Mouse (Mus musculus) erythroblast, embryonic 14.5 days (primary cell): ENCODE measurements at regions not wholly inside any gene's neighbourhood (a gene's known extent, or its start where the extent isn't known, plus 50 kb on each side); places are given as distances from the start of the nearest gene placed in this dataset.
"Not testable (repeated sequence)": the region's sequence is repeated elsewhere in the genome, so short reads cannot be mapped to it uniquely, and the experiment has no call there.

Source experiments
- H3K27me3 ChIP-seq: 2 replicates; pipeline ENCODE4 v1.6.1; 2012; ENCODE audit warnings: inconsistent platforms; ENCODE audit not compliant: control insufficient read depth
- H3K36me3 ChIP-seq: 2 replicates; pipeline ENCODE4 v1.6.1; 2012; ENCODE audit warnings: mild to moderate bottlenecking, inconsistent platforms; ENCODE audit not compliant: control insufficient read depth
- H3K4me1 ChIP-seq: 2 replicates; pipeline ENCODE4 v1.6.1; 2012; ENCODE audit warnings: inconsistent platforms; ENCODE audit not compliant: control insufficient read depth
- H3K4me3 ChIP-seq: replicated peaks from 2 replicates; pipeline ENCODE3; 2012; ENCODE audit warnings: moderate library complexity, mild to moderate bottlenecking, inconsistent platforms
- H3K9me3 ChIP-seq: 2 replicates; pipeline ENCODE4 v1.6.1; 2012; ENCODE audit warnings: low read length, inconsistent platforms, mixed read lengths; ENCODE audit not compliant: control insufficient read depth
- GATA1 ChIP-seq: IDR thresholded peaks from 2 replicates; pipeline ENCODE4 v1.6.1; 2012; ENCODE audit warnings: low read length, inconsistent platforms, mixed read lengths
- TAL1 ChIP-seq: IDR thresholded peaks from 3 replicates; pipeline ENCODE4 v1.6.1; 2012; ENCODE audit warnings: low read length, inconsistent platforms, mixed read lengths

GRCm38 (mm10) chr15:37083726-37084125 lies 76.2 kb upstream of the Zfp706 start:
- H3K27me3 ChIP-seq, result no peaks in the 10 kb centered on the region
- H3K36me3 ChIP-seq, result no peaks in the 10 kb centered on the region
- peaks cover 20% of the 10 kb centered on the region for H3K4me1 ChIP-seq
- no peak for TF ChIP-seq TAL1
- TF ChIP-seq GATA1, result no peak
- peaks cover 3% of the 10 kb centered on the region for H3K9me3 ChIP-seq
- H3K4me3 ChIP-seq, result no peak overlapping the region

- Histone ChIP-seq H3K36me3 (no peaks in the 10 kb centered on the region), H3K27me3 (no peaks in the 10 kb centered on the region), H3K4me3 (no peak overlapping the region), H3K4me1 (peaks cover 20% of the 10 kb centered on the region), H3K9me3 (peaks cover 3% of the 10 kb centered on the region)
- no peak for TF ChIP-seq TAL1
- no peak for TF ChIP-seq GATA1
These were observed 74.3 kb upstream of the Zfp706 start for GRCm38 (mm10) chr15:37081836-37082235.

GRCm38 (mm10) chr15:37080931-37081330 lies 73.4 kb upstream of the Zfp706 start:
- Histone ChIP-seq H3K36me3 (no peaks in the 10 kb centered on the region), H3K27me3 (no peaks in the 10 kb centered on the region), H3K9me3 (peaks cover 3% of the 10 kb centered on the region), H3K4me3 (no peak overlapping the region), H3K4me1 (peaks cover 20% of the 10 kb centered on the region)
- no peak for TF ChIP-seq GATA1
- TF ChIP-seq TAL1, result no peak

GRCm38 (mm10) chr15:37080395-37080794 lies 72.8 kb upstream of the Zfp706 start:
- Histone ChIP-seq H3K27me3 (no peaks in the 10 kb centered on the region), H3K4me1 (peaks cover 18% of the 10 kb centered on the region), H3K36me3 (no peaks in the 10 kb centered on the region), H3K4me3 (no peak overlapping the region), H3K9me3 (peaks cover 3% of the 10 kb centered on the region)
- TF ChIP-seq TAL1 (no peak), GATA1 (no peak)

- not testable (repeated sequence) for H3K27me3 ChIP-seq, H3K36me3 ChIP-seq, H3K4me3 ChIP-seq, H3K9me3 ChIP-seq, H3K4me1 ChIP-seq
These were observed 66.6 kb upstream of the Zfp706 start for GRCm38 (mm10) chr15:37074207-37074606.

- no peak overlapping the region for H3K4me3 ChIP-seq
- TF ChIP-seq TAL1, result no peak
- no peak for TF ChIP-seq GATA1
- H3K4me1 ChIP-seq, result no peaks in the 10 kb centered on the region
- H3K36me3 ChIP-seq, result no peaks in the 10 kb centered on the region
- no peaks in the 10 kb centered on the region for H3K27me3 ChIP-seq
- H3K9me3 ChIP-seq, result no peaks in the 10 kb centered on the region
These were observed 64.8 kb upstream of the Zfp706 start for GRCm38 (mm10) chr15:37072202-37072862.

- TF ChIP-seq GATA1, result no peak
- TF ChIP-seq TAL1, result no peak
- peaks cover 3% of the 10 kb centered on the region; the same call in 1 of the 2 replicates for H3K9me3 ChIP-seq
- no peaks in the 10 kb centered on the region for H3K4me1 ChIP-seq
- H3K27me3 ChIP-seq, result no peaks in the 10 kb centered on the region
- H3K36me3 ChIP-seq, result no peaks in the 10 kb centered on the region
- no peak overlapping the region for H3K4me3 ChIP-seq
These were observed 62.6 kb upstream of the Zfp706 start for GRCm38 (mm10) chr15:37070188-37070587.

- Histone ChIP-seq H3K9me3 (peaks cover 3% of the 10 kb centered on the region; the same call in 1 of the 2 replicates), H3K4me1 (no peaks in the 10 kb centered on the region), H3K36me3 (no peaks in the 10 kb centered on the region), H3K27me3 (no peaks in the 10 kb centered on the region), H3K4me3 (no peak overlapping the region)
- TF ChIP-seq TAL1 (no peak), GATA1 (no peak)
These were observed 59.8 kb upstream of the Zfp706 start for GRCm38 (mm10) chr15:37067326-37067725.

GRCm38 (mm10) chr15:37065926-37066550 lies 58.5 kb upstream of the Zfp706 start:
- TF ChIP-seq TAL1, result no peak
- no peak for TF ChIP-seq GATA1
- no peaks in the 10 kb centered on the region for H3K27me3 ChIP-seq
- H3K4me3 ChIP-seq, result no peak overlapping the region
- peaks cover 3% of the 10 kb centered on the region; the same call in 1 of the 2 replicates for H3K9me3 ChIP-seq
- H3K36me3 ChIP-seq, result no peaks in the 10 kb centered on the region
- H3K4me1 ChIP-seq, result no peaks in the 10 kb centered on the region

GRCm38 (mm10) chr15:37065408-37065807 lies 57.8 kb upstream of the Zfp706 start:
- Histone ChIP-seq H3K4me1 (no peaks in the 10 kb centered on the region), H3K9me3 (peaks cover 3% of the 10 kb centered on the region; the same call in 1 of the 2 replicates), H3K4me3 (no peak overlapping the region), H3K27me3 (no peaks in the 10 kb centered on the region), H3K36me3 (no peaks in the 10 kb centered on the region)
- no peak for TF ChIP-seq GATA1
- TF ChIP-seq TAL1, result no peak
